Mouse (Mus musculus): ENCODE measurements at regions not wholly inside any gene's neighbourhood (a gene's known extent, or its start where the extent isn't known, plus 50 kb on each side); places are given as distances from the start of the nearest gene placed in this dataset.

DNA sequence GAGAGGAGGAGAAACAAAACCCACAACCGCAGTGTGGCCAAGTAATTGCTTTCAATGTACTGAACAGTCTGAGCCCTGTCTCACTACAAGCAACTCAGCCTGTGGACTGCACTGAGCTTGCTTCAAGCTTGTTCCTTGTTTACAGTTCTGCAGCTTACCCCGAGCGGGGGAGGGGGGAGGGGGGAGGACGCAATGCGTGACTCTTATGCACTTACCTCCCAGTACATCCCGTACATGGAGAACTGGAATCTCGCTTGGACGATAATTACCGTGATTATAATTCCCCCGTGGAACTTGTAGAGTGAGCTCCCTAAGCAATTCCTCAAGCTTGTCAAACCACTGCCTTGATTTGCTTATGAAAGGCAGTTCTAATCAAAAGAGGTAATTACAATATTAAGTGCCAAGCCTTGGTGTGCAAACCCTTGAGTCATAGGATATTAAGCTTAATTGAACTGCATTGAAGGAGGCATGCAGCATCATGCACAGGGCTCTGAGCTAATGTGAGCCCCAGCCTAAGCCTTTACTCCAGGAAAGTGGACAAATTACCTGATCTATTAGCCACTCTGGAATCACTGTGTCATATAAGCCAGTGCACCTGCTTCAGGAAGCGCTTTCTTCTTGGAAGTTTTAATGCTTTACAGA lies 397.0 kb upstream of the Klf4 start:
- CTCF ChIA-PET: interaction anchor here in 1 of 4 experiments (0.6 kb wide), 1 partner anchor 755 kb away, joined by 3 read pairs; no protein-coding TSS in a partner anchor
- POLR2A ChIA-PET: interaction anchor here in 1 of 4 experiments (0.7 kb wide), 1 partner anchor 11 kb away, joined by 3 read pairs; no protein-coding TSS in a partner anchor

DNA sequence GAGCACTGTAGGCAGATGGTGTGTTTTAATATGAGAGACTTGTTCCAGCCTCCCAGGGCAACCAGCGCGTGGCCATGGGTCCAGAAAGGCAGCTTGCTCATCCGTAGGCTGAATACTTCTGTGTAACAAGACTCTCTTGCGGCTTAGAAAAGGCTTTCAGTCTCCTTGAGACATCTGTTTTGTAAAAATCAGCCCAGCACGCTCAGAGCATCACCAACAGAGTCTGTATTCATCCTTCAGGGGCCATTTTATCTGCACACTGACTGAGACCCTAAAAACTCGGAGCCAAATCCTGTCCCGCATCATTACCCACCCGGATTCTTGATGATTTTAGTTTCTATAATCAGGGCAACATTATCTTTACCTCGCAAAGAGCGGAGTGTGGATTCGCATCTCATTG lies 396.4 kb upstream of the Klf4 start:
- ChIA-PET CTCF (interaction anchor here in 1 of 4 experiments (0.6 kb wide), 1 partner anchor 756 kb away, joined by 3 read pairs; no protein-coding TSS in a partner anchor), POLR2A (no interaction called here)

DNA sequence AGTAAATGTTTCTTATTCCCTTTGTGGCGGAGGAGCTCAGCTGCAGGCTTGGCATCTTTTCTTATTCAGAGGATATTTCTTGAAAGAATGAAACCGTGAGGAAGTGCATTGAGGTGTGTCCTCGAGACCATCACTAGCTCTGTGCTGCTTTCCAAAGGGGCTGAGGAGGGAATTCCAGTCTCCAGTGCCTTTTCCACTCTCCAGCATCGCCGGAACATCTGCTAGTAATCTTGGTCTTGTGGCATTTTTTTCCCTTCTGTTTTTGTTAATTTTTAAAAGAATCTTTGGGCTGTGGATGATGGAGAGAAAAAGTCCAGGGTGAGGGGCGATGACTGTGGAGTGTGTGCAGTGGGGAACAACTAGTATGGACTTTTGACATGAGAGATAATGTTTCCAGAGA lies 395.9 kb upstream of the Klf4 start:
- POLR2A ChIA-PET: no interaction called here

DNA sequence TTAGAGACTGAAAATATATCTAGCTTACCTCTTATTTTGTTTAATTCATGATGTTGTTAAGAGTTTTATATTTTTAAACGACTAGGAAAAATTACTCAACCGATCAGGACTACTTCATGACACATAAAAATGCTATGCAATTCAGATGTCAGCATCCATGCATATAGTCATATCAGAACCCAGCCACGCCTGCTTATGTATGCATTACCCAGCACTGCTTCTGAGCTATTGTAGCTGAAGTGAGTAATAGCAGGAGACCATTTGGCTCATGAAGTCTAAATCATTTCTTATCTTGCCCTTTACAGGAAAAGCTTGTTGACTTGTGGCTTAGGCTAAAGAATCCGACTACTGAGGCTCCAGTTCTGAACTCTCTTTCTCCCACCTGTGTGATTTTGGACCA lies 395.1 kb upstream of the Klf4 start:
- ChIA-PET POLR2A (no interaction called here), CTCF (interaction anchor here in 1 of 4 experiments (0.5 kb wide), 1 partner anchor 264 kb away, joined by 3 read pairs; no protein-coding TSS in a partner anchor)

More for the DNA sequence above, 395.9 kb upstream of the Klf4 start:
- CTCF ChIA-PET: interaction anchor here in 1 of 4 experiments (0.5 kb wide), 1 partner anchor 265 kb away, joined by 3 read pairs; no protein-coding TSS in a partner anchor

DNA sequence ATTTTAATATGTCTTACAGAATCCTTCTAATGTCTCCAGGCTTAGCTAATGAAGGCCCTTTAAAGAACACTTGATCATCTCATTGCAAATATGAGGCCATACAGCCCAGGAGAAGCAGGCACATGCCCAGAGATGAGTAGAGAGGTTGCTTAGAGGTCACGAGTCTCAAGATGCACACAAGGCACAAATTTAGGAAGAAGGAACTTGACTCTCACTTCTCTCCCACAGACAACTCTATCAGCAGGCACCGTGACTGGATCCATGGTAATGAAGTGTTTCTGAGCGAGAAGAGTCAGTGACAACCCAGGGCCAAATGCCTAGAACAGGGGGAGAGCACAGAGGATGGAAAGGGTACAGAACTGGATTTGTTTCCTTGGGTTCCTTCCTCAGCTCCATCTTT lies 392.7 kb upstream of the Klf4 start:
- ChIA-PET POLR2A (no interaction called here), CTCF (no interaction called here)

DNA sequence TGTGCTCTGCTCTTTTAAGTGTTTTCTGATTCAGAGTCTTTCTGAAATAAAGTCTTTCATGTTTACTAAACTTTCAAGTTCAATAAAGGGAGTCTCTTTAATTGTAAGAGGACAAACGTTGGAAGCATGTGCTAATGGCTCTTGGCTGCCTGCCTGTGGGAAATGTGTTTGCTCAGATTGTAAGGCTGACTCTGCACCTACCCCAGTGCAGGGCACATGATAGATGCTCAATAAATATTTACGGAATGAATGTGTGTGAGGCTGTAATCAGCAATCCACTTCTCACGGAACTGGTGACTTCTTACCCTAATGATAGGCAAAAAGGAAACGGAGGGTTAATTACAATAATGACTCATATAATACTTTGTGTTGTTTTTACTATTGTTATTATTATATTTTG lies 389.0 kb upstream of the Klf4 start:
- POLR2A ChIA-PET: no interaction called here
- CTCF ChIA-PET: no interaction called here

DNA sequence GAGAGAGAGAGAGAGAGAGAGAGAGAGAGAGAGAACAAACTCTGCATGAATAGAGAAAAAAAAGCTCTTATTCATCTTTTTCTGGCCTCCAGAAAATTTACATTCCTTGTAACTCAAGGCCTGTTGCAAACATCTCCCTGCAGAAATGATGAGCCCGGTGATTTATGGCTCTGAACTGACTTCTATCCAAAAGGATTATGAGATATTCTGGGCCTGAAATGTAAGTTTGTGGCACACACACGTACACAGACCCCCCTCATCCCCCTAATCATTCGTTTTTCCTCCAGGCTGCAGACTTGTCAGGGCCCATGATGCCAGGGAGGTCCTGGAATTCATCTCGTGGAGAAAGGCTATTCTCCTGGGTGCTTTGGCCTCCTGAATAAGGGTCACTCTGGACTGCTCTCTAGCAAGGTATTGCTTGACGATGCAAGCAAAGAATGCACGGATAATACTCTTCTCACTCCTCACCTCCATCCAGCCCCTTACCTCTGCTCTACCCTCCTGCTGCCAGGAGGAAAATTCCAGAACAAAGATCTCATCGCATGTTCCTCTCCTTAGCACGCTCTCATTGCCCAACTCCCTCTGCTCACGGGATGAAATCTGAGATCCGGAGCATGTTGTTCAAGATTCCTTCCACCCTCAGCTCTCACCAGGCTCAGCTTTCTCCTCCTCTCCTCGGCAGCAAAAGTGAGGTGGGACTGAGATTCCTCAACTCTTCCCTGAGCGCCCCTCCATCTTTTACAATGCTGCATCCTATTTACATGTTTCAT lies 362.0 kb upstream of the Klf4 start:
- POLR2A ChIA-PET: interaction anchor here in 1 of 4 experiments (0.7 kb wide), 1 partner anchor 295 kb away, joined by 3 read pairs; no protein-coding TSS in a partner anchor

DNA sequence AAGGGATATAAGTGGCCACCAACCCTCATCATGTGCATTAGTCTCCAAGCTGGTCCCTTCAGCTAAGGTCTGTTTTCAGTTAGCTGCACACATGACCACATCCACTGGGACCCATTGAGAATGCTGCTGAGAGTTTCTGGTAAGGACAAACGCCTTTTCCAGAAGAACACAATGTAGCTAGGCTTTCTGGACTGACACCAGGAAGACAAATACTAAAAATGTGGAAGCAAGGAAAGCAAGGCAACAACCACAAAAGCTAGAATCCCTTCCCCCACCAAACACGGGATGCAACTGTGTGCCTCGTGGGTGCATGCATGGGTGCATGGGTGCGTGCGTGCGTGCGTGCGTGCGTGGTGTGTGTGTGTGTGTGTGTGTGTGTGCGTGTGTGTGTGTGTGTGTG lies 359.4 kb upstream of the Klf4 start:
- CTCF ChIA-PET: no interaction called here

More for the DNA sequence above, 362.0 kb upstream of the Klf4 start:
- CTCF ChIA-PET: no interaction called here

DNA sequence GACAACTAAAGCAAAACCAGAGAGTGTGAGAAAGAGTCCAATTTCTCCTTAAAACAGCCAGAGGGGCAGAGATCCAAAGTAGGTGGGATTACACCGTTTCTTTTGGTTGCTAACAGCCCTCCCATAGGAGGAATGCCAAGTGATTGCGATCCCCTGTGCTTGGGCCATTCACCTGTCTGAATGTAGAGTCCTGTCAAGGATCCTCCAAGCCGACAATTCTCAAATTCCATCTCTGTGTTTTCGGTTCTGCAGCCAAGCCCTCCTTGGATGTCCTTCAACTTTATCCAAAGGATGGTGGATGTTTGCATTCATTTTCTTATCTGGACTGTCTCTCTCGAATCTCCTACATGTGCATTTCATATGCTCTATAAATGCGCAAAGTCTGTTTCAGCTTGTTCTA lies 355.3 kb upstream of the Klf4 start:
- ChIA-PET CTCF (no interaction called here), POLR2A (interaction anchor here in 1 of 4 experiments (0.5 kb wide), 1 partner anchor 14 kb away, joined by 3 read pairs; no protein-coding TSS in a partner anchor)

More for the DNA sequence above, 359.4 kb upstream of the Klf4 start:
- POLR2A ChIA-PET: no interaction called here

DNA sequence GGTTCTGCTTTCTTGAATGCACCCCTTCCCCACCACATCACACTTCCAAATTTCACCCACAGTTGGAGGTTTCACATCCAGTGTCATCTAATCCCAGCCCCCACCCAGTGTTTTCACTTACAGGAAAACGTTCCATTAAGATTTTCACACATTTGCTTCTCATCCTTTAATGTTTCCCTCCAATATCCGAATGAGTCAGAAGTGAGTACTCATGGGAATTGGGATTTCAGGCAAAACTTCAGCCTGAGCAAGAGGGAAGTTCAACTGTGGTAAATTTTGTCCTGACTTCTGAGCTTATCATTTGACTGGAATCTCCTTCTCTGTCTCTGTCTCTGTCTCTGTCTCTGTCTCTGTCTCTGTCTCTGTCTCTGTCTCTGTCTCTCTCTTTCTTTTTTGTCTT lies 350.3 kb upstream of the Klf4 start:
- POLR2A ChIA-PET: interaction anchor here in 1 of 4 experiments (0.5 kb wide), 1 partner anchor 779 kb away, joined by 6 read pairs; no protein-coding TSS in a partner anchor

DNA sequence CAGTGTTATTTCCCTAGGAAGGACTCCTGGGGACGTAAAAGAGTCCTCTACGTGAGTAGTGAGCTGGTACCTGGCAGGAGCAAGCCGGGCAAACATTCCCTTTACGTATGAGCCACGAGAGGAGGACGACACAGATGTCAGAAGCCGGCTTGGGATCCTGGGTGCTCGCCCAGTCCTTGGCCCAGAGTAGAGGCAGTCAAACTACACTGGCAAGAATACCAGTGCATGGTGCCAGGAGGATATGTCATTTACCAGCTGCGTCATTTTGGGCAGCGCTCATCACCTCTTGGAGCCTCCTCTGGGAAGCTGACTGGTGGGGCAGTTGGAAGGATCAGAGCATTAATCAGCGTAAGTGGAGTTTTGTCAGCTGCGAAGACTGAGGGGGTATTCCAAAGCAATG lies 343.0 kb upstream of the Klf4 start:
- ChIA-PET CTCF (no interaction called here), POLR2A (no interaction called here)

More for the DNA sequence above, 350.3 kb upstream of the Klf4 start:
- CTCF ChIA-PET: no interaction called here

DNA sequence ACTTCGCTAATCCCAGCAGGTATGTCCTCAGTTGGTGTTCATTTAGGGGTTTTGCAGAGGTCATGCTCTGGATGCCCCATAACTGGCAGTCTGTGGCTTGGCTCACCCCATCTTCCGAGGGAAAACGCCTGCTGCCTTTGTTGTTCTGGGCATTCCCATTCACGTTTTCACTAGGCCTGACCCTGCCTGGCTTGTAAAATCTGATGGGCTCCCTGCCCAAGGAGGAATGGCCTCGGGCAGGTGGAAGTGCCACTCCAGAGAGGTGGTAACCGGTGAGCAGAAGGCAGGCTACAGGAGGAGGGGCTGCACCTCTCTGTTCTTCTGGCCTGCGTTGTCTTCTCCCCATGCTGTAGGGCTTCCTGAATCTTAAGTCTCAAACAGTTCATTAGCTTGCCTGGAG lies 342.6 kb upstream of the Klf4 start:
- CTCF ChIA-PET: interaction anchor here in 1 of 4 experiments (0.6 kb wide), 1 partner anchor 410 kb away, joined by 4 read pairs; no protein-coding TSS in a partner anchor
- POLR2A ChIA-PET: no interaction called here

DNA sequence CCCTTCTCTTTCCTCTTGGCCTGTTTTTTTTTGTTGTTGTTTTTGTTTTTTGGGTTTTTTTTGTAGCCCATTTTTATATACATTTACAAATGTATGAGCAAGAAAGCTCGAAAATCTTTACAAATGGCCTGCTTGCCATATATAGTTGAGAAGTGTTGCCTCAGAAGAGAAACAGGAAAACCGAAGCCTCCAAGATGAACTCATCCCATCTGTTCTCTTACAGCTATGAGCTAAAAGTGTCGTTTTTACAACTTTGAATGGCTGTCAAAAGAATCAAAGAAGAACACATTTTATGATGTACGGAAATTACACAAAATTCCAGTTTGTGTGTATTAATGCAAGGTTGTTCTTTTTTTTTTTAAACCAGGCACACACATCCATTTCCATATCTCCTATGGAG lies 342.0 kb upstream of the Klf4 start:
- CTCF ChIA-PET: interaction anchor here in 1 of 4 experiments (0.6 kb wide), 1 partner anchor 410 kb away, joined by 4 read pairs; no protein-coding TSS in a partner anchor
- POLR2A ChIA-PET: no interaction called here

DNA sequence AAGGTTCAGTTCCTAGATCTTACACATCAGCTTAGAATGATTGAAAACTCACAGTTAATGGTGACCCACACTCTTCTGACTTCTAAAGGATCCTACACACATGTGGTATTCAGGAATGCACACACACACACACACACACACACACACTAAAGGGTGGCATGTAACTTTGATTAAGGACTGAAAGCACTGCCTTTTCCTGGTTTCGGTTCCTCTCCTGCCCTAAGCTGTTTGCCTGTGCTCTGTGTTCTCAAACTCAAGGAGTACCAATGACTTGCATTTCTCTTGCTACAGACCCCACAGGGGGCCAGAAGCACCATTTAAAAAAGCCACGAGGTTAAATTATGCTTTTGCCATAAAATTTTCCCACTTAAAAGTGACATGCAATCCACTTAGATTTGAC lies 327.8 kb upstream of the Klf4 start:
- CTCF ChIA-PET: no interaction called here
- POLR2A ChIA-PET: no interaction called here

DNA sequence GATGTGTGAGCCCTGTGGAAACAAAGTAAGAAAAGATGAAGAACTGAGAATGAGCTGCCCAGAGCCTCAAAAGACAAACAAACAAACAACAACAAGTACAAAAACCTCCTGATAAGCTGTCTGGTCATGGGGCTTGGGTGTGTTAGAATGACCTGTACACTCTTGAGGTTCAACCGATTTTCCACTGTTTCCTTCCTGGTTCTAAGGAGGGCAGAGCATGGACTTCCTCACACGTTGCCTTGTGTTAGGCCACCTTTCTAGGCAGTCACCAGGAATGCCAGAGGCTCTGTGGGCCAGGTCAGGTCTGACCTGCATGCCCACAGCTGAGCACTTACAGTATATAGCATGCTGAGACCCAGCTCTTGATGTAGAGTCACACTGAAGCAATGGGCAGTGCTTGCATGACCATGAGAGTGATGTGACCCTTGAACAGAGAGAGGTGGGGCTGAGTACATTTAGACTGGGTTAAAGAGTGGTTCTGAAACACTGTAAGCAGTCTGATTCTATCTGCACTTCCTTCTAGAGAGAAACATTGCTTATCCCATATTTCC lies 327.0 kb upstream of the Klf4 start:
- ChIA-PET POLR2A (no interaction called here), CTCF (interaction anchor here in 1 of 4 experiments (0.5 kb wide), 1 partner anchor 1216 kb away, joined by 5 read pairs; no protein-coding TSS in a partner anchor)

DNA sequence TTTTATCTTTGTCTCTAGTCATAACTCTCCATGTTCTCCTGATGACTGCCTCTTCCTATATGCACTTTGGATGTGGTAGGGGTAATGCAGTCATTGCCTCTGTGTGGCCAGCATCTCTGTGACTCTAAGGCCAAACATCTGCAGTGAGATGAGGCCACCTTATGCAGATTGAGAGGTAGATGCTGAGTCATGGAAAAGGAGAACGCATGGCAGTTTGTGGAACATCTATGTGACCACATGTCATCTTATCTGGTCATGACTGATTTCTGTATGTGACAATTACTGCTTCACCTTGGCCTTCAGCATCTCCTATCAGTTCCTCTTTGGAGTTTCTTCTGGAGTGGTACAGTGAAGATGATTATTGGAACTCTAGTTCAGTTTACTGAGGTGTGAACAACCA lies 319.2 kb upstream of the Klf4 start:
- POLR2A ChIA-PET: no interaction called here
- CTCF ChIA-PET: no interaction called here

DNA sequence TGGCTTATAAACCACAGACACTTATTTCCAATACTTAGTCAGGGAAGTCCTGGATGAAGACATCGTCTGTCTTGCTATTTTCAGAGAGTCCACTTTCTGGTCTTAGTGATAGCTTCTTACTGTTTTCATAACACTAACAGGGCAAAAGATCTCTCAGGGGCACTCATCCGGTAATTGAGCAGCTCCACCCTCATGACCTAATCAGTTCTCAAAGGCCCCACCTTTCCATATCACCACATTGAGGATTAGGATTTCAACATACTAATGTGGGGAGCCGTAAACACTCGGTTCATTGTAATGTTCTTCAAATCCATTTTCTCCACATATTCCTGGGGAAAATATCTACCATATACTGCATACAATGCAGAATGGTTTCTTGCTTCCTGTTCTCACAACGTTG lies 318.8 kb upstream of the Klf4 start:
- CTCF ChIA-PET: no interaction called here
- POLR2A ChIA-PET: interaction anchor here in 1 of 4 experiments (1.2 kb wide), 1 partner anchor 374 kb away, joined by 3 read pairs; no protein-coding TSS in a partner anchor

DNA sequence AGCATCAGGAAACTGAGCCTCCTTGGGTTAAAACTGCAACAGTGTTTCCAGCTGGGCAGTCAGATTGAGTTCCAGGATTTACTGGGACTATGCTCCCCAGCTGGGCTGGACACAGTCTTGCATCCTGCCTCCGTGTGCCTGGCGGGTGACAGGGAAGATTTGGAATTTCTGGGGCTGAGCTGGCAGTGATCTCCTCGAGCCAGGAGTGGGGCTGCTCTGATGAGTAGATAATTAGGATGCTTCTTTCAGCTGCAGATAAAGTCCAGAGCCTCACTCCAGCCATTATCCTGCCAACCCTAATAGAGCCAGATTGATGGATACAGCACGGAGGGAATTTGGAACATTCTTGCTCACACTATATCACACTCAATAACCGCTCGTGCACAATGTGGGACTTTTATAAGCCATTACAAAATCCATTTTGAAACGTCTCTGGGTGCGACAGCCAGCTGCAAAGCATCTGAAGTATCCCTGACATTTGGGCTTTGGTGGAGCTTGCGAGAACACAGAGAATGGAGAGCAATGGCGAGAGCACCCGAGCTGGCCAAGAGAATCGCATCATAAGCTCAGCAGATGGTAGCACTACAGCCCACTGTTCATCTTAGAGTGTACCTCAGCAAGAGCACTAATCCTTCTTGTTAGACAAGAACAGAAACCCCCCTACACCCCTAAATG lies 311.6 kb upstream of the Klf4 start:
- ChIA-PET POLR2A (no interaction called here), CTCF (no interaction called here)

DNA sequence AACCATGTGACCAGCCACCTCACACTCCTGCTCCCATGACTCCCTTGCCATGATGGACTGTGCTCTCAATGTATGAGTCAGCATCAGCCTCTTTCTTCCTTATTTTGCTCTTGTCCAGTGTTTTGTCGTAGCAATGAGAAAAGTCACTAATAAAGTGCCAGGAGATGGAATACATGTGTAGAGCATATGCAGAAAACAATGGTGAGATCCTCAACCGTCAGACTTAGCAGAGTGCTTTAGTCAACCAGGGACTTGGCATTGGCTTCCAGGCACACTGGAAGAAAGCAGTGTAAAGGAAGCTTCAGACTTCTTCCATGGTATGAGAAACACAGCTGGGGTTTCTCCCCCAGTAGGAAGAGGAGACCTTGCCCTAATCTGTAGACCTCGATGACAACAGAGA lies 306.3 kb upstream of the Klf4 start:
- ChIA-PET POLR2A (no interaction called here), CTCF (no interaction called here)
